Mouse (Mus musculus): ENCODE results near the gene Krtap9-3. TPM values are rescaled to one million over a fixed set of nuclear protein-coding genes. Genes with fewer than 3 reads are reported as not detected.

Gene Krtap9-3
- total RNA-seq, 4 experiments from 2014 or later = not detected

DNA sequence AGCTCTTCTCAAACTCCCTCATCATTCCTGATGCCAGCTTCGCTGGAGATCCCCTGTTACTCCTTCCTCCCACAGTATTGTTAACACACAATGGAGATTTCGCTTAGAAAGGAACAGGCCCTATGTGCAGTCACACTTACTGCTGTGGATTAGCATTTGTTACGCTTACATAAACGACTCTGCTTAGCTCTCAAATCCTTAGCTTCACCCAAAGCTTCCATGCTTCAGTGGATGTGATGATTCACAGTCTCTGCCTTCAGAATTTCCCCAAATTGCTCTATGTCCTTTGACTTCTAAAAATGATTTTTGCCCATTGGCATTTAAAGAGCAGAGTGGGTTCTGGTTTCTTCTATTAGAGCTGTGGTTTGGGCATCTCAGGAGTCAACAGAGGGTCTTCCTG lies 24.7 kb downstream of the Krtap9-3 start:
- no peak for DNase-seq (ENCODE audit: low spot score in 2 of 2)

GRCm38 (mm10) chr11:99566530-99566929 lies 31.4 kb downstream of the Krtap9-3 start, which contains the start of gene Krtap3-1:
Gene Krtap3-1, minus strand, starts transcription at chr11:99566630.
- no peak for DNase-seq (ENCODE audit: low spot score in 2 of 2)

GRCm38 (mm10) chr11:99562580-99562979 lies 35.3 kb downstream of the Krtap9-3 start:
- DNase-seq (ENCODE audit: low spot score in 2 of 2) = no peak

- no peak for DNase-seq (ENCODE audit: low spot score in 2 of 2)
These were observed 38.5 kb downstream of the Krtap9-3 start, which contains the start of gene Gm11939 for GRCm38 (mm10) chr11:99559366-99559765. Gene Gm11939, minus strand, starts transcription at chr11:99559466.

- DNase-seq (ENCODE audit: low spot score in 2 of 2) = no peak
These were observed 39.7 kb downstream of the Krtap9-3 start for GRCm38 (mm10) chr11:99557976-99558745.

DNA sequence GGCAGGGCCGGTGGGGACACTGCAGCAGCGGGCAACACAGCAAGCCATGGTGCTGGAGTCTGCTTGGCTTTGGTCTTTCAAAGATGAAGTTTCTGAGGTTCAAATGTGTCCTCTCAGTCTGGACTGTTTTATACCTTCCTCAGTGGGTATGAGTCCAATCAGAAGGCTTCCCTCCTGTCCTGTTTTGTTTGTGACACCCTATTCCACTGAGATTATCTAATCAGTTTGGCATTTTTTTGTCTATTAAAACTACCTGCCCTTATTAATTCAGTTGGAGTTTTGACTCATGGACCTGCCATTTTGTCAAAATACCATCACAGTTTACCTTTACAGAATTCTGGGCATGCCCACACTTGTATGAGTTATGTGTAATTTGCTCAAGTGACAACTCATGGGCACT lies 41.2 kb downstream of the Krtap9-3 start, which contains the start of gene Krtap3-2:
Gene Krtap3-2, minus strand, starts transcription at position 101 of the 400 bp plus-strand sequence.
- no peak for DNase-seq (ENCODE audit: low spot score in 2 of 2)

- DNase-seq (ENCODE audit: low spot score in 2 of 2) = no peak
These were observed 41.7 kb downstream of the Krtap9-3 start for GRCm38 (mm10) chr11:99556195-99556594.

- no peak for DNase-seq (ENCODE audit: low spot score in 2 of 2)
These were observed 47.1 kb downstream of the Krtap9-3 start, which contains the start of gene Krtap3-3 for GRCm38 (mm10) chr11:99550765-99551164. Gene Krtap3-3, minus strand, starts transcription at chr11:99550865.

- DNase-seq (ENCODE audit: low spot score in 2 of 2) = no peak
These were observed 50.0 kb downstream of the Krtap9-3 start for GRCm38 (mm10) chr11:99547892-99548291.

Other genes starting within 250 kb of the Krtap9-3 start
- not detected for gene Krt27, start 247.0 kb downstream of the Krtap9-3 start, total RNA-seq (2022)
- under 1 TPM in 1 of 4 experiments, not detected in 3; 0.21 TPM for gene Krt28, start 223.2 kb downstream of the Krtap9-3 start, total RNA-seq (2022)
- gene Krt10, start 208.7 kb downstream of the Krtap9-3 start, total RNA-seq (2022) = 10 to 100 TPM; 11.4 to 13.8 (median 12.0) TPM
- 10 to 100 TPM in 1 of 4 experiments, 1 to 10 TPM in 3; 8.6 to 10.0 (median 9.5) TPM for gene Krt12, start 175.8 kb downstream of the Krtap9-3 start, total RNA-seq (2022)
- not detected for gene Krt20, start 160.0 kb downstream of the Krtap9-3 start, total RNA-seq (2022)
- gene Krt23, start 105.0 kb downstream of the Krtap9-3 start, total RNA-seq (2022) = not detected
- gene Krt39, start 76.8 kb downstream of the Krtap9-3 start, total RNA-seq (2022) = not detected
- not detected for gene Krt40, start 54.9 kb downstream of the Krtap9-3 start, total RNA-seq (2022)
- not detected for gene Krtap3-3, start 47.2 kb downstream of the Krtap9-3 start, total RNA-seq (2022)
- not detected for gene Krtap3-2, start 41.3 kb downstream of the Krtap9-3 start, total RNA-seq (2022)
- gene Gm11939, start 38.6 kb downstream of the Krtap9-3 start, total RNA-seq (2022) = not detected
- not detected for gene Krtap3-1, start 31.5 kb downstream of the Krtap9-3 start, total RNA-seq (2022)
- gene Krtap1-5, start 17.1 kb downstream of the Krtap9-3 start, total RNA-seq (2022) = not detected
- not detected for gene Krtap1-4, start 14.5 kb downstream of the Krtap9-3 start, total RNA-seq (2022)
- gene Krtap1-3, start 6.8 kb downstream of the Krtap9-3 start, total RNA-seq (2022) = not detected
- gene Gm11938, start 5.2 kb upstream of the Krtap9-3 start, total RNA-seq (2022) = not detected
- not detected for gene Gm11937, start 12.1 kb upstream of the Krtap9-3 start, total RNA-seq (2022)
- gene Krtap2-4, start 16.7 kb upstream of the Krtap9-3 start, total RNA-seq (2022) = not detected
- gene Gm11562, start 22.3 kb upstream of the Krtap9-3 start, total RNA-seq (2022) = not detected
- not detected for gene Krtap4-1, start 30.1 kb upstream of the Krtap9-3 start, total RNA-seq (2022)
- not detected for gene Krtap4-2, start 37.0 kb upstream of the Krtap9-3 start, total RNA-seq (2022)
- not detected for gene Krtap4-7, start 46.0 kb upstream of the Krtap9-3 start, total RNA-seq (2022)
- not detected for gene Gm11555, start 52.1 kb upstream of the Krtap9-3 start, total RNA-seq (2022)
- gene Gm11563, start 60.9 kb upstream of the Krtap9-3 start, total RNA-seq (2022) = not detected
- not detected for gene Krtap4-6, start 67.9 kb upstream of the Krtap9-3 start, total RNA-seq (2022)
- not detected for gene Gm14190, start 92.6 kb upstream of the Krtap9-3 start, total RNA-seq (2022)
- not detected for gene Gm14180, start 136.2 kb upstream of the Krtap9-3 start, total RNA-seq (2022)
- not detected for gene Gm11595, start 174.8 kb upstream of the Krtap9-3 start, total RNA-seq (2022)
- not detected for gene Krtap4-8, start 182.6 kb upstream of the Krtap9-3 start, total RNA-seq (2022)
- not detected for gene Krtap4-9, start 187.1 kb upstream of the Krtap9-3 start, total RNA-seq (2022)
- not detected for gene Gm11596, start 195.4 kb upstream of the Krtap9-3 start, total RNA-seq (2022)
- not detected for gene Gm11569, start 200.8 kb upstream of the Krtap9-3 start, total RNA-seq (2022)
- gene Gm11554, start 206.3 kb upstream of the Krtap9-3 start, total RNA-seq (2022) = not detected
- gene Krtap4-13, start 211.8 kb upstream of the Krtap9-3 start, total RNA-seq (2022) = not detected
- not detected for gene Gm11564, start 217.6 kb upstream of the Krtap9-3 start, total RNA-seq (2022)
- gene 2300003K06Rik, start 240.0 kb upstream of the Krtap9-3 start, total RNA-seq (2022) = not detected